Comparison of ENCODE assay signal across 27 mouse cellular contexts in genomic region chr3:38699206-38699605, GRCm38 (mm10).
DNase-seq lines count a peak whose midpoint lies in the region; ATAC-seq and TF ChIP-seq lines count a peak whose summit lies in the region.
"Had no signal": no experiment of that assay in that cellular context is flagged by ENCODE, and none has a peak within 500 bp of the region (broad histone marks: within the 10 kb centered on the region; RNA-seq: fewer than 3 reads in every experiment).

No protein-coding gene starts in this region.

- no peak for DNase-seq in midbrain, embryonic 14.5 days
- peak; percentile 32 to 44 for DNase-seq in layer of hippocampus, adult 2 months (ENCODE audit: low spot score in 2 of 2)
- DNase-seq in layer of hippocampus, postnatal 36 days: peak; percentile 22 to 29
- DNase-seq in frontal cortex, postnatal 14 days (ENCODE audit: low spot score in 2 of 2): no peak
- DNase-seq: adrenal gland, postnatal 14 days; cerebellum, adult 11-12 months; cerebellum, adult 9-11 months; embryo, embryonic 11 days; heart, postnatal 36 days; kidney, adult 18-20 months; kidney, postnatal 36 days; lung, embryonic 14.5 days; right cerebral cortex, adult 18-20 months; spleen, adult 18-20 months; thymus, postnatal 25 days had no signal

- no peaks in the 10 kb centered on the region for H3K9me3 ChIP-seq in forebrain, embryonic 16.5 days (ENCODE audit: control insufficient read depth, low read length)
- H3K9me3 ChIP-seq in forebrain, embryonic 12.5 days: no peaks in the 10 kb centered on the region
- H3K9me3 ChIP-seq in midbrain, embryonic 12.5 days: no peaks in the 10 kb centered on the region
- H3K9me3 ChIP-seq in midbrain, embryonic 14.5 days (ENCODE audit: control insufficient read depth, low read length): no peaks in the 10 kb centered on the region
- H3K9me3 ChIP-seq: embryonic facial prominence, embryonic 15.5 days; kidney, embryonic 15.5 days; liver, embryonic 15.5 days had no signal

- 82% methylated on average over 5 of the region's 5 CpGs for WGBS in forebrain, embryonic 16.5 days
- WGBS in forebrain, embryonic 12.5 days: 96% methylated on average over 5 of the region's 5 CpGs
- 87% methylated on average over 5 of the region's 5 CpGs for WGBS in midbrain, embryonic 12.5 days
- 75% methylated on average over 5 of the region's 5 CpGs for WGBS in midbrain, embryonic 14.5 days

- no peaks in the 10 kb centered on the region for H3K36me3 ChIP-seq in forebrain, embryonic 16.5 days (ENCODE audit: control insufficient read depth, insufficient read depth)
- no peaks in the 10 kb centered on the region for H3K36me3 ChIP-seq in forebrain, embryonic 12.5 days (replicated peaks)
- H3K36me3 ChIP-seq in midbrain, embryonic 12.5 days: no peaks in the 10 kb centered on the region
- H3K36me3 ChIP-seq in midbrain, embryonic 14.5 days (ENCODE audit: control insufficient read depth, insufficient read depth, low read length): no peaks in the 10 kb centered on the region
- H3K36me3 ChIP-seq: embryonic facial prominence, embryonic 15.5 days; hindbrain, embryonic 13.5 days; kidney, embryonic 15.5 days; limb, embryonic 12.5 days; liver, embryonic 15.5 days had no signal

- peaks cover 9% of the 10 kb centered on the region; the same call in 1 of the 2 replicates for H3K4me1 ChIP-seq in forebrain, embryonic 16.5 days (replicated peaks; ENCODE audit: control insufficient read depth, insufficient read depth, low read length)
- peaks cover 16% of the 10 kb centered on the region for H3K4me1 ChIP-seq in forebrain, embryonic 12.5 days
- H3K4me1 ChIP-seq in midbrain, embryonic 12.5 days: peaks cover 15% of the 10 kb centered on the region
- H3K4me1 ChIP-seq in midbrain, embryonic 14.5 days (ENCODE audit: control insufficient read depth, insufficient read depth, low read length): peaks cover 9% of the 10 kb centered on the region
- H3K4me1 ChIP-seq: liver, embryonic 15.5 days had no signal

- no peak overlapping the region for H3K4me2 ChIP-seq in forebrain, embryonic 16.5 days (ENCODE audit: low read length)
- H3K4me2 ChIP-seq in forebrain, embryonic 12.5 days: no peak overlapping the region
- no peak overlapping the region for H3K4me2 ChIP-seq in midbrain, embryonic 12.5 days (replicated peaks)
- H3K4me2 ChIP-seq in midbrain, embryonic 14.5 days (ENCODE audit: low read length): no peak overlapping the region
- H3K4me2 ChIP-seq: embryonic facial prominence, embryonic 15.5 days; heart, embryonic 11.5 days; hindbrain, embryonic 13.5 days; kidney, embryonic 15.5 days; limb, embryonic 12.5 days; liver, embryonic 15.5 days; lung, embryonic 14.5 days had no signal

- H3K9ac ChIP-seq in forebrain, embryonic 16.5 days (replicated peaks; ENCODE audit: low read depth, low read length): no peak overlapping the region
- H3K9ac ChIP-seq in forebrain, embryonic 12.5 days: no peak overlapping the region
- no peak overlapping the region for H3K9ac ChIP-seq in midbrain, embryonic 12.5 days (replicated peaks)
- H3K9ac ChIP-seq in midbrain, embryonic 14.5 days (replicated peaks; ENCODE audit: low read length): no peak overlapping the region
- H3K9ac ChIP-seq: embryonic facial prominence, embryonic 15.5 days; hindbrain, embryonic 13.5 days; kidney, embryonic 15.5 days; limb, embryonic 12.5 days; liver, embryonic 15.5 days; lung, embryonic 14.5 days had no signal

- H3K4me3 ChIP-seq in forebrain, embryonic 16.5 days (replicated peaks; ENCODE audit: low read length): no peak overlapping the region
- H3K4me3 ChIP-seq in forebrain, embryonic 12.5 days (replicated peaks): no peak overlapping the region
- no peak overlapping the region for H3K4me3 ChIP-seq in midbrain, embryonic 12.5 days
- no peak overlapping the region for H3K4me3 ChIP-seq in midbrain, embryonic 14.5 days (replicated peaks; ENCODE audit: low read depth, low read length)
- no peak overlapping the region for H3K4me3 ChIP-seq in layer of hippocampus, adult 2 months
- H3K4me3 ChIP-seq: embryonic facial prominence, embryonic 15.5 days; hindbrain, embryonic 13.5 days; kidney, embryonic 15.5 days; limb, embryonic 12.5 days; liver, embryonic 15.5 days had no signal

- no peak overlapping the region for H3K27ac ChIP-seq in forebrain, embryonic 16.5 days (ENCODE audit: low read length)
- H3K27ac ChIP-seq in forebrain, embryonic 12.5 days: no peak overlapping the region
- H3K27ac ChIP-seq in midbrain, embryonic 12.5 days (replicated peaks): 0 out of 2 replicates have a peak overlapping the region, but pooled peaks have one; percentile 25
- H3K27ac ChIP-seq in midbrain, embryonic 14.5 days (replicated peaks; ENCODE audit: low read depth, low read length): no peak overlapping the region
- H3K27ac ChIP-seq in layer of hippocampus, adult 2 months: no peak overlapping the region
- H3K27ac ChIP-seq: embryonic facial prominence, embryonic 15.5 days; kidney, embryonic 15.5 days; limb, embryonic 12.5 days; liver, embryonic 15.5 days had no signal

- H3K27me3 ChIP-seq in forebrain, embryonic 16.5 days (replicated peaks; ENCODE audit: control insufficient read depth, insufficient read depth, low read length): no peaks in the 10 kb centered on the region
- no peaks in the 10 kb centered on the region for H3K27me3 ChIP-seq in forebrain, embryonic 12.5 days
- H3K27me3 ChIP-seq in midbrain, embryonic 12.5 days: no peaks in the 10 kb centered on the region
- H3K27me3 ChIP-seq in midbrain, embryonic 14.5 days (ENCODE audit: control insufficient read depth, insufficient read depth, low read length): no peaks in the 10 kb centered on the region
- H3K27me3 ChIP-seq: embryonic facial prominence, embryonic 15.5 days; hindbrain, embryonic 13.5 days; kidney, embryonic 15.5 days; limb, embryonic 12.5 days; liver, embryonic 15.5 days had no signal

- 0 out of 2 replicates have a peak, but pooled peaks have one; percentile 18 for ATAC-seq in forebrain, embryonic 16.5 days
- no peak for ATAC-seq in forebrain, embryonic 12.5 days (ENCODE audit: low FRiP score)
- no peak for ATAC-seq in midbrain, embryonic 12.5 days (ENCODE audit: low FRiP score, low read depth)
- ATAC-seq in midbrain, embryonic 14.5 days (ENCODE audit: low FRiP score, low TSS enrichment): no peak
- ATAC-seq in inflammation-experienced regulatory T-cells, adult 6 months: no peak
- ATAC-seq: forebrain, embryonic 14.5 days; midbrain, embryonic 16.5 days had no signal

- TF ChIP-seq CTCF in layer of hippocampus, adult 2 months (conservative IDR thresholded peaks at IDR 0.05): no peak

Comparison
In these comparisons a context has a peak if more than half of its experiments do, and no peak if none do; other contexts are left out.
1. DNase-seq: peak in layer of hippocampus, adult 2 months (2 of 2) and layer of hippocampus, postnatal 36 days (2 of 2); none in midbrain, embryonic 14.5 days (single experiment) and frontal cortex, postnatal 14 days (0 of 2).